Mouse (Mus musculus) liver, embryonic 14.5 days (tissue): ENCODE results near the gene Tspo.

Experiments
- CTCF ChIP-seq: IDR thresholded peaks from 2 replicates; pipeline ENCODE4 v1.5.1; 2016; ENCODE audit warnings: antibody characterized with exemption, low read depth, control low read depth
- EP300 ChIP-seq: IDR thresholded peaks from 2 replicates; pipeline ENCODE4 v1.6.1; 2016; ENCODE audit warnings: antibody characterized with exemption, low read depth

DNA sequence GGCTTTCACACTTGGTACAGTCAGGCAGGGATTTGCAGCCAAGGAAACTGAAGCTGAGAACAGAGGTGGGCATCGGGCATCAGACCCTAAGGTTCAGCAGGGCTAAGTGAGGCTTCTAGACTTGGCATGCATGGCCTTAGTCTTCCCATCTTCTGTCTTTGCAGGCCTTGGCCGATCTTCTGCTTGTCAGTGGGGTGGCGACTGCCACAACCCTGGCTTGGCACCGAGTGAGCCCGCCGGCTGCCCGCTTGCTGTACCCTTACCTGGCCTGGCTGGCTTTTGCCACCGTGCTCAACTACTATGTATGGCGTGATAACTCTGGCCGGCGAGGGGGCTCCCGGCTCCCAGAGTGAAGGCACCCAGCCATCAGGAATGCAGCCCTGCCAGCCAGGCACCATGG, 10.2 kb downstream of the Tspo start:
- no peak for TF ChIP-seq CTCF
- no peak for TF ChIP-seq EP300
